Mouse (Mus musculus): ENCODE measurements around the gene Adam30.

DNA sequence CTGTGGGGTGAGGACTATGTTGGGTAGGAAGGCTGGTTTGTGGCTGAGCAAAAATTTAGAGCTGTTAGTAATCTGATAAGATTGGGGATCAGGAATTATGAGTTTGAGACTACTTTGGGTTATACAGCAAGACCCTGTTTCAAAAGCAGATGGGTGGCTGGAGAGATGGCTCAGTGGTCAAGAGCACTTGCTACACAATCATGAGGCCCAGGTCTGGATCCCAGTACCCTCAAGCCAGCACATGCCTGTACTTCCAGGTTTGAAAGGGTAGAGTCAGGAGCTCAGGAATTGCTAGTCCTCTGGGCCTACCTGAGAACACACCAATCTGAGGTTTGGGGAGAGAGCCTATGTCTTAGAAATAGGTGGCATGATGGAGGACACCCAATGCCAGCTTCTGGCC is 7.0 kb upstream of the Adam30 start:
- no peak for TF ChIP-seq CTCF (IDR thresholded peaks at IDR 0.05; ENCODE audit: insufficient read depth, low read depth, low read length)
- no peak for TF ChIP-seq POLR2A (IDR thresholded peaks at IDR 0.05; ENCODE audit: insufficient read depth, low read depth, low read length)

Measured in olfactory bulb, adult 2 months (tissue).